Mouse (Mus musculus): ENCODE results near the gene Selenom. TPM values are rescaled to one million over a fixed set of nuclear protein-coding genes. Genes with fewer than 3 reads are reported as not detected.

Selenom gene
- polyA plus RNA-seq, 1 experiment, result 40.8 TPM

- H3K4me1 ChIP-seq (replicated peaks; ENCODE audit: control insufficient read depth, insufficient read depth, low read length), result no peaks in the 10 kb centered on the region
- H3K4me3 ChIP-seq (ENCODE audit: control insufficient read depth, insufficient read depth, low read length), result no peak overlapping the region
- H3K36me3 ChIP-seq (ENCODE audit: control insufficient read depth, insufficient read depth, low read length), result no peaks in the 10 kb centered on the region
- TF ChIP-seq CTCF (IDR thresholded peaks at IDR 0.05; ENCODE audit: borderline replicate concordance, control insufficient read depth, extremely low read depth, insufficient read depth, low read length, poor library complexity) (no peak), POLR2A (IDR thresholded peaks at IDR 0.05; ENCODE audit: control insufficient read depth, extremely low read depth, insufficient read depth, low read length, poor library complexity) (no peak)
- H3K27ac ChIP-seq (ENCODE audit: control insufficient read depth, insufficient read depth, low read length), result no peak overlapping the region
- no peaks in the 10 kb centered on the region for H3K27me3 ChIP-seq (ENCODE audit: control insufficient read depth, insufficient read depth, low read length)
- WGBS, result 64% methylated on average over 7 of the region's 7 CpGs
- no peak for DNase-seq
These were observed 28.1 kb upstream of the Selenom start for GRCm38 (mm10) chr11:3486349-3486748.

GRCm38 (mm10) chr11:3487952-3488570 is 26.4 kb upstream of the Selenom start, which contains the start of gene Pla2g3:
Gene Pla2g3 (plus strand): TSS chr11:3488284.
- H3K27me3 ChIP-seq (ENCODE audit: control insufficient read depth, insufficient read depth, low read length), result no peaks in the 10 kb centered on the region
- no peaks in the 10 kb centered on the region for H3K4me1 ChIP-seq (replicated peaks; ENCODE audit: control insufficient read depth, insufficient read depth, low read length)
- WGBS, result 75% methylated on average over 11 of the region's 11 CpGs
- no peak within 1 kb of the TSS for H3K4me3 ChIP-seq (ENCODE audit: control insufficient read depth, insufficient read depth, low read length)
- TF ChIP-seq POLR2A (IDR thresholded peaks at IDR 0.05; ENCODE audit: control insufficient read depth, extremely low read depth, insufficient read depth, low read length, poor library complexity) (no peak), CTCF (IDR thresholded peaks at IDR 0.05; ENCODE audit: borderline replicate concordance, control insufficient read depth, extremely low read depth, insufficient read depth, low read length, poor library complexity) (no peak)
- H3K27ac ChIP-seq (ENCODE audit: control insufficient read depth, insufficient read depth, low read length), result no peak within 1 kb of the TSS
- DNase-seq, result no peak
- no peaks in the 10 kb centered on the region for H3K36me3 ChIP-seq (ENCODE audit: control insufficient read depth, insufficient read depth, low read length)

DNA sequence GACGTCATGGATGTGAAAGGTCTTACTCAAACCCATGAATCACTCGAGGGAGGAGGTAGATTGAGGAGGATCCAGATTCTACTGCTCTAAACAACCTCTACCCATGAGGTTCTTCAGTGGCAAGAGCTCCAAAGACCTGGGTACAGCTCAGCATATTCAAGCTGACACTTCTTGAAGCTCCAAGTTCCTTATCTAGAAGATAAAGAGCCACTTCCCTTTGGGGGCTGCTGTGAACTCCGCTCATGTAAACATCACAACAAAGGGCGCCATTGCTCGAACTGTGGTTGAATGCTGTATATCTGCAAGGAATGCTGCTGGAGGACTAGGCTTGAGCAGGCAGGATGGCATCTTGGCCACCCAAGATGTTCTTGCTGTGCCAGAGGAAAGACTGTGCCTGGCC is 25.4 kb upstream of the Selenom start:
- TF ChIP-seq POLR2A (IDR thresholded peaks at IDR 0.05; ENCODE audit: control insufficient read depth, extremely low read depth, insufficient read depth, low read length, poor library complexity), result no peak
- no peak for TF ChIP-seq CTCF (IDR thresholded peaks at IDR 0.05; ENCODE audit: borderline replicate concordance, control insufficient read depth, extremely low read depth, insufficient read depth, low read length, poor library complexity)
- Histone ChIP-seq H3K27me3 (ENCODE audit: control insufficient read depth, insufficient read depth, low read length) (no peaks in the 10 kb centered on the region), H3K4me1 (replicated peaks; ENCODE audit: control insufficient read depth, insufficient read depth, low read length) (no peaks in the 10 kb centered on the region), H3K27ac (ENCODE audit: control insufficient read depth, insufficient read depth, low read length) (no peak overlapping the region), H3K4me3 (ENCODE audit: control insufficient read depth, insufficient read depth, low read length) (no peak overlapping the region), H3K36me3 (ENCODE audit: control insufficient read depth, insufficient read depth, low read length) (no peaks in the 10 kb centered on the region)
- 74% methylated on average over 5 of the region's 5 CpGs for WGBS
- DNase-seq, result no peak

- H3K27me3 ChIP-seq (ENCODE audit: control insufficient read depth, insufficient read depth, low read length), result no peaks in the 10 kb centered on the region
- H3K36me3 ChIP-seq (ENCODE audit: control insufficient read depth, insufficient read depth, low read length), result no peaks in the 10 kb centered on the region
- no peak overlapping the region for H3K27ac ChIP-seq (ENCODE audit: control insufficient read depth, insufficient read depth, low read length)
- H3K4me3 ChIP-seq (ENCODE audit: control insufficient read depth, insufficient read depth, low read length), result no peak overlapping the region
- TF ChIP-seq POLR2A (IDR thresholded peaks at IDR 0.05; ENCODE audit: control insufficient read depth, extremely low read depth, insufficient read depth, low read length, poor library complexity) (no peak), CTCF (IDR thresholded peaks at IDR 0.05; ENCODE audit: borderline replicate concordance, control insufficient read depth, extremely low read depth, insufficient read depth, low read length, poor library complexity) (no peak)
- DNase-seq, result no peak
- 87% methylated on average over 4 of the region's 4 CpGs for WGBS
- no peaks in the 10 kb centered on the region for H3K4me1 ChIP-seq (replicated peaks; ENCODE audit: control insufficient read depth, insufficient read depth, low read length)
These were observed 21.7 kb upstream of the Selenom start for GRCm38 (mm10) chr11:3492748-3493147.

DNA sequence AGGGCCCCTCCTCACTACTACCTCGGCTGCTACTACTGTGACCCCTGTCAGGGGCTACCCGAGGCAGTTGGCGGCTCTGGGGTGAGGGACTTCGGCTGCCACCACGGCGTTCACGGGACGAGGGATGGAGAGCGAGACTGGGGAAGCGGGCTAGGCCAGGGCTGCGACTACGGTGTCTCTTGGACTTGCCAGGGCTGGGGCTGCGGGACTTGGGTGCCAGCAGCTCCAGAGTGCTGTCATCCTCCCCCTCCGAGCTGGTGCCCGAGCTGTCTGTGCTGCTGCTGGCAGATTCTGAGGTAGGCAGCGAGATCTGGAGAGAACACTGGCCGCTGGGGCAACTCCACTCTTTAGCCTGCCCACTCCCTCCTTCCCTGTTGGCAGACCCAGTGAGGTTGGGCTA is 19.6 kb upstream of the Selenom start:
- Histone ChIP-seq H3K4me3 (ENCODE audit: control insufficient read depth, insufficient read depth, low read length) (no peak overlapping the region), H3K36me3 (ENCODE audit: control insufficient read depth, insufficient read depth, low read length) (no peaks in the 10 kb centered on the region), H3K4me1 (replicated peaks; ENCODE audit: control insufficient read depth, insufficient read depth, low read length) (no peaks in the 10 kb centered on the region), H3K27ac (ENCODE audit: control insufficient read depth, insufficient read depth, low read length) (no peak overlapping the region), H3K27me3 (ENCODE audit: control insufficient read depth, insufficient read depth, low read length) (no peaks in the 10 kb centered on the region)
- 96% methylated on average over 17 of the region's 17 CpGs for WGBS
- TF ChIP-seq CTCF (IDR thresholded peaks at IDR 0.05; ENCODE audit: borderline replicate concordance, control insufficient read depth, extremely low read depth, insufficient read depth, low read length, poor library complexity), result no peak
- DNase-seq, result no peak

DNA sequence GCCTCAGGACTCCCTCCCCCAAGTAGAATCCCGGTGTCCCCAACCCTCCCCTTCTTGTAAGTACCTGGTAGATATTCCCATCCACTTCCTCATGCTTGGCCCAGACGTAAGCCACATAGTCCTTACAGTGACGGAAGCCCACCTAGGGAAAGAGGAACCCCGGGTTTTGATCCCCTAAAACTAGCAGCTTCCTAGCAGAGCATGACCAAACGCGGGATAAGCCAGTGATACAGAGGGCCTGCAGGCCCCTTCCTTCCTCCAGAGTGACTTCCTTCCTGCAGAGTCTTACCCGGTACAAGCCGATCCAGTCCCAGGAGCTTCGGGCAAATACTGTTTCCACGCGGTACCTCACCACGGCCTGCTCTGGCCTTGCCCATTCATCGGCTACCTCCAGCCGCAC is 19.0 kb upstream of the Selenom start:
- Histone ChIP-seq H3K4me1 (replicated peaks; ENCODE audit: control insufficient read depth, insufficient read depth, low read length) (no peaks in the 10 kb centered on the region), H3K27ac (ENCODE audit: control insufficient read depth, insufficient read depth, low read length) (no peak overlapping the region), H3K27me3 (ENCODE audit: control insufficient read depth, insufficient read depth, low read length) (no peaks in the 10 kb centered on the region), H3K36me3 (ENCODE audit: control insufficient read depth, insufficient read depth, low read length) (no peaks in the 10 kb centered on the region), H3K4me3 (ENCODE audit: control insufficient read depth, insufficient read depth, low read length) (no peak overlapping the region)
- 71% methylated on average over 14 of the region's 14 CpGs for WGBS
- TF ChIP-seq POLR2A (IDR thresholded peaks at IDR 0.05; ENCODE audit: control insufficient read depth, extremely low read depth, insufficient read depth, low read length, poor library complexity), result no peak
- no peak for TF ChIP-seq CTCF (IDR thresholded peaks at IDR 0.05; ENCODE audit: borderline replicate concordance, control insufficient read depth, extremely low read depth, insufficient read depth, low read length, poor library complexity)
- DNase-seq, result no peak

- no peak overlapping the region for H3K27ac ChIP-seq (ENCODE audit: control insufficient read depth, insufficient read depth, low read length)
- no peak for TF ChIP-seq POLR2A (IDR thresholded peaks at IDR 0.05; ENCODE audit: control insufficient read depth, extremely low read depth, insufficient read depth, low read length, poor library complexity)
- TF ChIP-seq CTCF (IDR thresholded peaks at IDR 0.05; ENCODE audit: borderline replicate concordance, control insufficient read depth, extremely low read depth, insufficient read depth, low read length, poor library complexity), result no peak
- WGBS, result 84% methylated on average over 5 of the region's 5 CpGs
- no peaks in the 10 kb centered on the region for H3K27me3 ChIP-seq (ENCODE audit: control insufficient read depth, insufficient read depth, low read length)
- no peaks in the 10 kb centered on the region for H3K36me3 ChIP-seq (ENCODE audit: control insufficient read depth, insufficient read depth, low read length)
- no peak for DNase-seq
- H3K4me1 ChIP-seq (replicated peaks; ENCODE audit: control insufficient read depth, insufficient read depth, low read length), result no peaks in the 10 kb centered on the region
- H3K4me3 ChIP-seq (ENCODE audit: control insufficient read depth, insufficient read depth, low read length), result no peak overlapping the region
These were observed 17.7 kb upstream of the Selenom start for GRCm38 (mm10) chr11:3496756-3497155.
